Mouse (Mus musculus) c-Kit-positive CD71-positive TER-119-positive erythroid progenitor cells, embryonic 14.5 days (primary cell): ENCODE measurements around the gene Isoc2b.
A peak's percentile ranks its signal among the peaks of the same experiment; 100 is the strongest.
"Not testable (repeated sequence)": the region's sequence is repeated elsewhere in the genome, so short reads cannot be mapped to it uniquely, and the experiment has no call there.

ENCODE experiments used
- DNase-seq: peaks from one replicate; pipeline ENCODE4 v3.0.0-alpha.2; 2013; ENCODE audit warnings: low spot score

Gene Isoc2b

GRCm38 (mm10) chr7:4865579-4866493 is 4.2 kb downstream of the Isoc2b start:
- DNase-seq: peak; percentile 98

GRCm38 (mm10) chr7:4865090-4865489 is 5.0 kb downstream of the Isoc2b start:
- peak; percentile 50 for DNase-seq

GRCm38 (mm10) chr7:4864130-4864845 is 5.8 kb downstream of the Isoc2b start:
- no peak for DNase-seq

- no peak for DNase-seq
Measured at GRCm38 (mm10) chr7:4863541-4864080, 6.4 kb downstream of the Isoc2b start.

- DNase-seq: no peak
Measured at GRCm38 (mm10) chr7:4863041-4863440, 7.0 kb downstream of the Isoc2b start.

- DNase-seq: not testable (repeated sequence)
Measured at GRCm38 (mm10) chr7:4860926-4861325, 9.1 kb downstream of the Isoc2b start.

GRCm38 (mm10) chr7:4859418-4859978 is 10.6 kb downstream of the Isoc2b start:
- DNase-seq: no peak

- no peak for DNase-seq
Measured at GRCm38 (mm10) chr7:4857321-4857720, 12.7 kb downstream of the Isoc2b start.

GRCm38 (mm10) chr7:4856508-4856907 is 13.6 kb downstream of the Isoc2b start:
- no peak for DNase-seq

GRCm38 (mm10) chr7:4853613-4854012 is 16.4 kb downstream of the Isoc2b start:
- no peak for DNase-seq

- no peak for DNase-seq
Measured at GRCm38 (mm10) chr7:4851315-4851688, 18.8 kb downstream of the Isoc2b start.

- DNase-seq: no peak
Measured at GRCm38 (mm10) chr7:4850621-4851314, 19.3 kb downstream of the Isoc2b start.

GRCm38 (mm10) chr7:4849372-4849771 is 20.7 kb downstream of the Isoc2b start:
- DNase-seq: no peak

GRCm38 (mm10) chr7:4844917-4845309 is 25.1 kb downstream of the Isoc2b start:
- DNase-seq: no peak

GRCm38 (mm10) chr7:4844245-4844916 is 25.7 kb downstream of the Isoc2b start, which contains the start of gene Shisa7:
Gene Shisa7, minus strand, starts transcription at chr7:4844696.
- no peak for DNase-seq

- DNase-seq: no peak
Measured at GRCm38 (mm10) chr7:4843604-4844244, 26.3 kb downstream of the Isoc2b start.

- no peak for DNase-seq
Measured at GRCm38 (mm10) chr7:4842634-4843131, 27.4 kb downstream of the Isoc2b start.

- no peak for DNase-seq
Measured at GRCm38 (mm10) chr7:4842077-4842476, 28.0 kb downstream of the Isoc2b start.

GRCm38 (mm10) chr7:4837639-4838038 is 32.4 kb downstream of the Isoc2b start:
- no peak for DNase-seq

GRCm38 (mm10) chr7:4836351-4836792 is 33.7 kb downstream of the Isoc2b start:
- no peak for DNase-seq
